Mouse (Mus musculus) right cerebral cortex, postnatal 14 days (tissue): Measurements from ENCODE around the gene Gm20605.
"Not testable (repeated sequence)": the region's sequence is repeated elsewhere in the genome, so short reads cannot be mapped to it uniquely, and the experiment has no call there.

Experiments
- DNase-seq: peaks from one replicate; pipeline ENCODE4 v3.0.0; 2022

Gm20605 gene

GRCm38 (mm10) chr5:137613550-137613949, 15.4 kb upstream of the Gm20605 start, which contains the start of gene Pcolce:
Pcolce (minus strand) TSS chr5:137613784.
- DNase-seq = no peak

DNA sequence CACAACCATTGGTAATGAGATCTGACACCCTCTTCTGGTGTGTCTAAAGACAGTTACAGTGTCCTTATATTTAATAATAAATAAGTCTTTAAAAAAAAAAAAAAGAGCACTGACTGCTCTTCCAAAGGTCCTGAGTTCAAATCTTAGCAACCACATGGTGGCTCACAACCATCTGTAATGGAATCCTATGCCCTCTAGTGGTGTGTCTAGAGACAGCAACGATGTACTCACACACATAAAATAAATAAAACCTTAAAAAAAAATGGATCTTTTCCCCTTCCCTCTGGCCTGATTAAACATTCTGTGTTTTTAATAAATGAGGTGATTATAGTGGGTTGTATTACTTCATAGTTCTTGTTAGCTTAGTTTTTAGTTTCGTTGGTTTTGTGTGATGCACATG, 14.1 kb upstream of the Gm20605 start:
- not testable (repeated sequence) for DNase-seq

DNA sequence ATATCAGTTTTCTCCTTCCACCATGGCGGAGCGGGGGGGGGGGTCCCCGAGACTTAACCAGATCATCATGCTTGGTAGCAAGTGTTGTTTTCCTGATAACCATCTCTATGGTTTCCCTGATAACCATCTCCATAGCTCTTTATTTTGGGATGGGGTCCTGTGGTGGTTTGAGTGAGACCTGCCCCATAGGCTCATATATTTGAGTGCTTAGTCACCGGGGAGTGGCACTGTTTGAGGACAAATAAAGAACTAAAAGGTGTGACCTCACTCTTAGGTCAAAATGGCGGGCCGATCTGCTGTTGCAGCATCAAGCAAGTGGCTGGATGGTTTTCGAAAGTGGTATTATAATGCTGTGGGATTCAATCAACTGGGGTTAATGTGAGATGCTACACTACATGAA, 13.6 kb upstream of the Gm20605 start:
- no peak for DNase-seq

DNA sequence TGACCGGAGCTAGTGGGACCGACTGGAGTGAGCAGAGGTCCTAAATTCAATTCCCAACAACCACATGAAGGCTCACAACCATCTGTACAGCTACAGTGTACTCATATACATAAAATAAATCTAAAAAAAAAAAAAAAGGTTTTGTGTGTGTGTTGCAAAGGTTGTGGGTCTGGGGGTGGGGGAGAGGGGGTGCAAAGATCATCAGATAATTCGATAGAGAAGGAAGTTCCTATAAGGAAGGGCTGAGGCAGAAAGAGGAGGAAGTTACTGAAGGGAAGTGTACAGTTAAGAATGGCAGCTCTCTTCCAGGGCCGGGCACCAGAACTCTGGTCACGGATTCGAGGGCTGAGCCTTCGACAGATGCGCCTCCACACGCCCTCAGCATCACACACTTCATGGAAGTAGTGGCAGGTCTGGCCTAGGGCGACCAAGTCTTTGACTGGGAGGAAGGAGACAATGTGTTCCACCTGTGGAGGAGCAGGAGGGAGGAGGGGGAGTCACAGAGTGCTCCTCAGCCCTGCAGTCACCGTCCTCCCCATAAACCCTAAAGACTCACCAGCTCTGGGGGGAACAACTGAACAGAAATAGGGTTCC, 4.9 kb upstream of the Gm20605 start:
- DNase-seq = no peak

GRCm38 (mm10) chr5:137627991-137628390, 984 bp upstream of the Gm20605 start:
- DNase-seq = no peak

GRCm38 (mm10) chr5:137629306-137629721, 339 bp downstream of the Gm20605 start:
- DNase-seq = peak; percentile 49

GRCm38 (mm10) chr5:137629906-137630545, 1.1 kb downstream of the Gm20605 start:
- DNase-seq = no peak

GRCm38 (mm10) chr5:137630602-137631001, 1.6 kb downstream of the Gm20605 start:
- no peak for DNase-seq

- no peak for DNase-seq
Measured at GRCm38 (mm10) chr5:137631171-137631570, 2.2 kb downstream of the Gm20605 start.

DNA sequence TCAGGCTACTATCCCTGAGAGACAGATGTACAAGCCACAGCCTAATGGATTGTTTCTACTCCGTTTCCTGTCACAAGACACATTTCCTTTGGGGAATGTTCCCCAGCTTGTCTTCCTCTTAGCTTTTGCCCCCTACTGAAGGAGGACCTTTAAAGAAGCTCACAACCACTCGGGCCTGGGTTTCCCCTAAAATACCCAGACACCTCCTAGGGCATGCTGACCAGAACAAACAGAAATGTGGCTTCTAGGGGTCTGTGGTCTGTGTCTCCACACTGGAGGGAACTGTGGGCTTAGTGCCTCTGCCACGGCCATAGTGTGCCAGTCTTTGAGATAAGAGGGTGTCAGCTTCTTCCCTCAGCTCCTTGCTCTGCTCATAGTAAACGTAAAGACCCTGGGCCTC, 2.6 kb downstream of the Gm20605 start:
- no peak for DNase-seq

DNA sequence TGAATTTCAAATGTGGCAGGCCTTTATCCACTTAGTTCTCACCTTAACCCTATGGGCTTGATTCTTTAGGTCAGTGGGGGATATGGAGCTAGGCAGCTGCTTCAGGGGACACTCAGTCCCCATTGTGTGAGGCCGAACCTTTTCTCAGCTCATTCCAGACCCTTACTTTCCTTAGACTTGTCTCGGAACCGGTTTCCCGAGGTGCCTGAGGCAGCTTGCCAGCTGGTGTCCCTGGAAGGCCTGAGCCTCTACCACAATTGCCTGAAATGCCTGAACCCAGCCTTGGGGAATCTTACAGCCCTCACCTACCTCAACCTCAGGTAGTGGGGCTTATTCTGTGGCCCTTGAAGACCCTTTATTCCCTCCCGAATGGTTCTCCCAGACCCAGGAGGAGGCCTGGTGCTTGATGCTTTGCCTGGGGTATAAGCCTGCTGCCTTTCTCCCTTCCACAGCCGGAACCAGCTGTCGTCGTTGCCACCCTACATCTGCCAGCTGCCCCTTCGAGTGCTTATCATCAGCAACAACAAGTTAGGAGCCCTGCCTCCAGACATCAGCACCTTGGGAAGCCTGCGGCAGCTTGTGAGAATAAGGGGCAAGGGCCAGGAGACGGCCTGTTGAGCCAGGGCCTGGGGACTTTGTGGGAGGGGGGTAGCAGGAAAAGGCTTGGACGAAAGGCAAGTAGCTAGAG, 4.6 kb downstream of the Gm20605 start:
- DNase-seq = no peak

GRCm38 (mm10) chr5:137639472-137639871, 10.5 kb downstream of the Gm20605 start:
- no peak for DNase-seq

DNA sequence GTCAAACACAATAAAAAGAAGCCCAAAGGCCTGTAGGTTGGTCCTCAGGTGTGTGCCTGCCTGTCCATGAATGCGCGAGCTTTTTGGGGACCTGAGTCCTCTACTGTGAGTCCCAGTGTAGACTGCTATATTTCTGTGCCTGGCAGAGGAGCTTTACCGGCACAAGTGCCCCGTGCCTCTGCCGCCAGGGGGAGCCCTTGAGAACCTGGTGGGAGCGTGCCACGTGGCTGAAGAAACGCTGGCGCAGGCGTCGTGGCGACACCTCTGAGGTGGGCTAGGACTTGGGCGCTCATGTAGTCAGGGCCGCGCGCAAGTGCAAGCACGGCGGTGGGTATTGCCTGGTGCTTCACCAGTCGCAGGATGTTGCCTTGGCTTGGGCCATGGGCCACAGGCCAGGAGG, 12.1 kb downstream of the Gm20605 start, which contains the start of gene Sap25:
Gene Sap25, plus strand, starts transcription at position 281 of the 400 bp plus-strand sequence.
- peak; percentile 40 for DNase-seq

GRCm38 (mm10) chr5:137642886-137643285, 13.9 kb downstream of the Gm20605 start:
- DNase-seq = no peak

GRCm38 (mm10) chr5:137644484-137644883, 15.5 kb downstream of the Gm20605 start:
- DNase-seq = no peak

DNA sequence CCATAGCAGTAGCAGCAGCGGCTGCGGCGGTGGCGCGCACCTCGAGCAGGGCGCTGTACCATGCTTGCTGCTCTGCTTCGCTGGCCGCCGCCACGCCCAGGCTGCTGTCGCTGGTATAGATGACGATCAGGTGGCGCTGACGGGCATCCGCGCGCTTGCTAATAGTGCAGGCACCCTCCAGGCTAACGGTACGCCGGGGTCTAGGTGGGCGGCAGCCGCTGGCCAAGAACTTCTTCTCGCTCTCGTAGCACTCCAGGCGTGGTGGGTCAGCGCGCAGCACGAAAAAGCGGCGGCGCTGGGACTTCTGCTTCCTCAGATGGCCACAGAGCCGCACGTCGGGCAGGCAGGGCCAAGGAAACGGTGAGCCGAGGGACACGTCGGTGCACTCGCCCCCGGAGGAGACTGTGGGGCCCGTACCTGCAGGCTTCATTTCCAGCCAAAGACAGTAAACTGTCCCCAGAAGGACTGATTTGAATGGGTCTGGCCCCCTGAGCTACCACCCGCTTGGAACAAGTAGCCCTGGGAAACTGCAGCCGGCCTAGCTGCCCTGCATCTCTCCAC, 16.2 kb downstream of the Gm20605 start:
- DNase-seq = peak; percentile 35

- DNase-seq = no peak
Measured at GRCm38 (mm10) chr5:137645652-137646091, 16.7 kb downstream of the Gm20605 start, which contains the start of gene Irs3. Irs3 (minus strand) TSS chr5:137645714.

DNA sequence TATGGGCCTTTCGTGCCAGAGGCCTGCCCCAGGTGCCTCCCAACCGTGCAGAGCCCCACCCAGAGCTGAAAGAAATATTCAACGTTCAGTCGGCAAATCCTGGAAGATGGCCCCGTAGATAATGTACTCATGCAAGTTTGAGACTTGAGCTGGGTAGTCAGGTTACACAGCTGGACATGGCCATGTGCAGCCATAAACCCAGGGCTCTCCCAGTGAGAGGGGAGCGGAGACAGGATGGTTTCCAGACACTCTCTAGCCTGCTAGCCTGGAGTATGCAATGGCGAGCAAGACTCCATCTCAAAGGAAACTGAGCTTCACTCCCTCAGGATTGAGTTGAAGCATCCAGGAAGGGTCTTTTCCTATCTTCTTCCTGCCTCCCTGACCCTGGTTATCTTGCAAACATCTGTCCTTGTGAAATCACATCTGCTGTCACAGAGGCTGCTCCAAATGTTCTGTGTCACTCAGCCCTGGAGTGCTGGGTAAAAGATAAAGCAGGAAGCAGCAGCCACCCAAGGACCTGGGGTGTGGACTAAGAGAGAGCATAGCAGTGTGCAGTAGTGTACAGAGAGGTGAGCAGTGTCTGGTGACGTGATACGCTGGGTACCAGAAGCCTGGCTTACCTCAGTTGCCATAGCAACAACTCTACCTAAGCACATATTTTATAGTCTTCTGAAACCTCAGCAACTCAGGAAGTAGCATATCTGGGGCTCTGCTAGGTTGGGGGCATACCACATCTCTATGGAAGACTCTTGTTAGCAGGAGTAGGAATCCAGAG, 19.0 kb downstream of the Gm20605 start:
- no peak for DNase-seq

GRCm38 (mm10) chr5:137649251-137649650, 20.3 kb downstream of the Gm20605 start:
- no peak for DNase-seq

DNA sequence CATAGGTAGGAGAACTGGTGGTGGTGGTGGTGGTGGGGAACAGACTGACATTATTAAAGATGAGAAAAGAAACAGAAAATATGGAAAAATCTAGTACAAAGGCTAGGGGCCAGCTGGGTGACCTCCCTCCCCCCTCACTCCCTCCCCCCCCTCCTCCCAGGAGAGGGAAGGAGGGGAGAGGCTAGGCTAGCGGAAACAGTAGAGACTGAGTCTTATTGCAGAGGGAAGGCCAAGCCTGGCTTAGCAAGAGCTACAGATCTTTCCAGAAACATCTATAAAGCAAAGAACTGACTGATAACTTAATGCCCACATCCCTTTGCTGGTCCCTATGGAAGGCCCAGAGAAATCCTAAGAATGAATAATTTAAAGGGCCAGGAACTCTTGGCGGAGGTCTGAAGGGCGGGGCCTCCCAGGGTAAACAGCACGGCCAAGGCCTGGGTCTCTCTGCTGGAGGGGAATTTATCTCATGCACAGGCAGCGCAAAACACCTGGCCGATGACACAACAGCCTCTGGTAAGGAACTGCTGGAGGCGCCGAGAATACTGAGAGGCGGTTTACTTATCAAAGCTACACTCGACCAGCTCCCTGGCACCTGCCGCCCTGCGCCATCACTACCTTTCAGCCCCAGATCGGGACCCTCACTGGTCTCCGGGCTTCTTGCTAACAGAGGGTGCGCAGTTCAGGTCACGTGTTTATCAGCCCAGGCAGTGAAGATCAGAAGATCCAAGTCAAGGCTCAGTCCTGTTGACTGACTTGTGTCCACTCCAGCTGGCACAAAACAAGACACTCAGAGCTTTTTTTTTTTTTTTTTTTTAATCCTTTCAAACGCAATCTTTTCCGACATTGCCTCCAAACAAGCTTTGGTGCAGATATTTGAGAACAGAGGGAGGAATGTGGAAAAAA, 20.9 kb downstream of the Gm20605 start:
- no peak for DNase-seq

- peak; percentile 75 for DNase-seq
Measured at GRCm38 (mm10) chr5:137652474-137652873, 23.5 kb downstream of the Gm20605 start.

- DNase-seq = no peak
Measured at GRCm38 (mm10) chr5:137653366-137653765, 24.4 kb downstream of the Gm20605 start.
